Mouse (Mus musculus) liver, adult 2 months (tissue): ENCODE measurements at regions not wholly inside any gene's neighbourhood (a gene's known extent, or its start where the extent isn't known, plus 50 kb on each side); places are given as distances from the start of the nearest gene placed in this dataset.

Source experiments
- CTCF ChIP-seq: fragments of 200-500 bp; IDR thresholded peaks from 2 replicates; pipeline ENCODE4 v1.5.1; 2011; ENCODE audit warnings: low read depth, low read length, control low read depth
- POLR2A ChIP-seq: fragments of 200-500 bp; IDR thresholded peaks from 2 replicates; pipeline ENCODE4 v1.6.1; 2011; ENCODE audit warnings: low read length, control low read depth; ENCODE audit not compliant: insufficient read depth; ENCODE audit errors: extremely low read depth

- no peak for TF ChIP-seq CTCF
- TF ChIP-seq POLR2A: no peak
Measured at GRCm38 (mm10) chr6:13982606-13983389, 111.5 kb upstream of the 2610001J05Rik start.
